Mouse (Mus musculus) olfactory bulb, adult 2 months (tissue): ENCODE data around the gene Ccdc57.

Source experiments
- CTCF ChIP-seq: fragments of 200-500 bp; IDR thresholded peaks from 2 replicates; pipeline ENCODE4 v1.5.1; 2012; ENCODE audit warnings: low read depth, mild to moderate bottlenecking, low read length, moderate library complexity; ENCODE audit not compliant: insufficient read depth
- POLR2A ChIP-seq: fragments of 200-500 bp; IDR thresholded peaks from 2 replicates; pipeline ENCODE4 v1.6.1; 2012; ENCODE audit warnings: mild to moderate bottlenecking, low read depth, low read length, moderate library complexity; ENCODE audit not compliant: insufficient read depth

GRCm38 (mm10) chr11:120898114-120898548 lies 34.5 kb downstream of the Ccdc57 start:
- TF ChIP-seq CTCF (no peak), POLR2A (no peak)
